Mouse (Mus musculus): ENCODE results near the gene Ndufa13.

Ndufa13 gene

DNA sequence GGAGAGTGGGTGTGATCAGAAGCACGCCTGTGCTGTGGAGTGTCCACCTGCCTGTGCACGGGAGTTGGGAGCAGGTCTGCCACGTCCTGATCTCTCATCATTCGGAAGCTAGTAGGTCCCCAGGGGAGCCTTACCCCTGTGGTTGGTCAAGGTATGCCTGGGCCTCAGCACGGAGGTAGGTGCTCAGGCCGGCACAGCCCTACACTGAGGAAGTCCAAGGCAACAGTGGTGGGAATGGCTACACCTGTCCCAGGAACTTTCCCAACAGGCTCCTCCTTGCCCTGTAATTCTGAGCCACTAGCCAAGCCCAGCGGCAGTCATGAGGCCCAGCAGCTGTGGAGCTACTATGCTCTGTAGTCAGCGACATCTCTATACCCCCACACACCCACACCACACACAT, 22.7 kb downstream of the Ndufa13 start:
- no peak for DNase-seq (ENCODE audit: low spot score)

DNA sequence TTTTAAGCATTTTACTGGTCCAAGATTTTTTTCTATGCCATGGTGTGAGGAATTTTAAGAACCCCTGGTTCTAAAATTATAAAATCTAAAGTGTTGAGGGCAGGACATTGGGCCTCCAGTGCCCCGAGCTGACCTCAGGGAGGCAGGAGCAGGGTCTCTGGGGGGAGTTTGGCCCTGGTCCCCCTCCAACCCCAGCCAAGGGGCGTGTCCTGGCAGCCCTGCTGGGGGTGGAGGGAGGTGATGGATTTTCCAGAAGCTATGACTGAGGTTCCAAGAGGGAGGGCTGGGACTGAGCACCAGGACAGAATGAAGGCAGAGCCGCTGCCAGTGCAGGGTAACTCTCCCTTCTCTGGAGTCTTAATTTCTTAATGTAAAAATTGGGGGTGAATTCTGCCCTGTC, 24.4 kb downstream of the Ndufa13 start:
- DNase-seq (ENCODE audit: low spot score) = no peak

DNA sequence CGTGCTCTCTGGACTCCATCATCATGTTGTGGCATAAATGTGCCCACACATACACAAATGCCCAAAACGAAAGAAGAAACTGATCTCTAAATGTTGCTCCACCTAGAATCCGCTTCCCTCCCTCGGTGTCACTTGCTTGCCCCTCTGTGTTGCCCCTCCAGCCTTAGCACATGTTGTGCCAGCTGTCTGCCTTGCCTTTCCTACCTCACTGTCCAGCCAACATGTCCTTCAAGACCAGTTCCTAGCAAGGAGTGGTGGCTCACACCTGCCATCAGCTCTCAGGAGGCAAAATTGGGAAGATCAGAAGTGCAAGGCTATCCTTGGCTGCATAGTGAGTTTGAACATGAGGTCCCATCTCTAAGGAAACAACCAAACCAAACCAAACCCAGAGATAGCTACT, 25.0 kb downstream of the Ndufa13 start:
- DNase-seq (ENCODE audit: low spot score) = no peak

DNA sequence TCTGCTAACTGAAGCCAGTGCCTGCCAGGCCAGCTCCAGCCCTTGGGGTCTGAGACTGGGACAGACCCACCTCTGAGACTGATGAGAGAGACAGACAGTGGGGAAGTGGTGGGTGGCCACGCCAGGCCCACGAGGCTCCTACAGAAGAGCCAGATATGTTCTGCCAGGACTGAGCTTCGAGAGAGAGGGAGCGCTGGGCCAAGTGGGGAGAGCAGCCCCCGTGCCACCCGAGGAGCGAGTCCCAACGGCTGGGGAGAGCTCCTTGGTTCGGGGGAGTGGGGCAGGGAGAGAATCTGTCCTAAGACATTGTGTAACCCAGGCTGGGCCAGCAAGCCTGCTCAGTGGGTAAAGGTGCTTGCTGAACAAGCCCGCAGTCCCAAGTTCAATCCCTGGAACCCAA, 25.4 kb downstream of the Ndufa13 start:
- no peak for DNase-seq (ENCODE audit: low spot score)

DNA sequence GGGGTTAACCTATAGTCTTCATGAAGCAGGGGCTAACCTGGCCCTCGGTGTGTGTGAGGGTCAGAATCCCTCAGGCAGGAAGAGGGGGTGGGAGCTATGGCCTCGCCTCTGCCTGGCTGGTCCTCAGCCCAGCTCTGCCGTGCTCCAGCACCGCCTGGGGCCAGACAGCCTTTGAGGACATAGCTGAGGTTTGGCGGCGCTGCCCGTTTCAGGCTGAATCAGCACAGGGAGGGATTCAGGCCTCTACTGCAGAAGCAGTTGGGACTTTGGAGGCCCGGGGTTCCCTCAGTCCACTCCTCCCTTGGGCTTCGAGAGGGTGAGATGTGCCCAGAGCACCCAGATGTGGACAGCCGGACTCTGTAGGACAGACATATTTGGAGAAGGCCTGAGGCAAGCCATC, 26.3 kb downstream of the Ndufa13 start:
- DNase-seq (ENCODE audit: low spot score) = no peak

DNA sequence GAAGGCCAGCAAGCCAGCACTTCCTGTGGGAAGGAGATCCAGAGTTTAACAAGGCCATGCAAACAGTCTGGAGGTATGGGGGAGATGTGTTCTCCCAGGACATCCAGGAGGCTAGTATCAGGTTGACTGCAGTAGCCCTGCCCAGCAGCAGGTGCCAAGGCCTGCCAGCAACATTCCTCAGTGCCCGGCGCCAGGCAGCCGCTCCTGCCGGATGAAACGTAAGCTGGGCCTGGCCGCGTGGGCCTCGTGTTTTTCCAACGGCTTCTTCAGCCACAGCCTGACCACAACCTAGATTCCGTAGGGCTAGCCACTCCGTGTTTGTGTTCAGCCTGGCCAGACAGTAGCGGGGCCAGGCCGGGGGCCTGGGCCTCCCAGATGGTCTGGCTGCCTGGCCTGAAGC, 27.7 kb downstream of the Ndufa13 start:
- no peak for DNase-seq (ENCODE audit: low spot score)

DNA sequence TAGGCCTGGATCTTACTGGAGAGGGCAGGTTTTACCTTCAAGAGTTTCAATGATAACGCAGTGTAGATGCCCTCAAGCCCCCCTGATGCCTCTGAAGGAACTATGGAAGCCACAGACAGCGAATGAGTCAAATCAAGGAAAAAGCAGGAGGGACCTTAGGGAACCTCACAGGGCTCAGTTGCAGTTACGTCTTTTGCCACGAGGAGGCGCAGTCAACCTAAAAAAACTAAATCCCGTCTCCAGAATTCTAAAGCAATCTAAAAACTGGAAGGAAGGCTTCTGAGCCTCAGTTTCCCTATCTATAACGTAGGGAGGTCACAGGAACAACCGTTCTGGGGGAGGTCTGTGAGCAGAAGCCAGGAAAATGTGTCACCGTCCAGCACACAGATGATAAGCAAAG, 28.2 kb downstream of the Ndufa13 start:
- DNase-seq (ENCODE audit: low spot score) = peak; percentile 84

DNA sequence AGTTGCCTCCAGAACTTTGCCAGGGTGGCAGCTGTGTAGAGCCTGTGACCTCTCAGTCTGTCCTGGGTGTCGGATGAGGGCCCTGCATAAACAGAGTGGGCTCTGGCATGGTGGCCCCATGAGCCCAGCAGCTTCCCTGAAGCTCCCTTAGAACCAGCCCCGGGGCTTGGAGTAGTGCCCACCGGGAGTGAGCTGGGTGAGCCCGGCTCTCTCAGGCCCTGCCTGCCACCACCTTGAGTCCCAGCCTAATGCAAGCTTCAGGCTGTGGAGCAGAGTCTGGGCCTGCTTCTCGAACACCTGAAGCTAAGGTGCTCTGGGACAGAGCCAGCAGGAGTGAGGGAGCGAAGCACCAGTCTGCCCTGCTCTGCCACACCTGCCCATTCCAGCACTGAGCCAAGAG, 31.5 kb downstream of the Ndufa13 start:
- DNase-seq (ENCODE audit: low spot score) = no peak

DNA sequence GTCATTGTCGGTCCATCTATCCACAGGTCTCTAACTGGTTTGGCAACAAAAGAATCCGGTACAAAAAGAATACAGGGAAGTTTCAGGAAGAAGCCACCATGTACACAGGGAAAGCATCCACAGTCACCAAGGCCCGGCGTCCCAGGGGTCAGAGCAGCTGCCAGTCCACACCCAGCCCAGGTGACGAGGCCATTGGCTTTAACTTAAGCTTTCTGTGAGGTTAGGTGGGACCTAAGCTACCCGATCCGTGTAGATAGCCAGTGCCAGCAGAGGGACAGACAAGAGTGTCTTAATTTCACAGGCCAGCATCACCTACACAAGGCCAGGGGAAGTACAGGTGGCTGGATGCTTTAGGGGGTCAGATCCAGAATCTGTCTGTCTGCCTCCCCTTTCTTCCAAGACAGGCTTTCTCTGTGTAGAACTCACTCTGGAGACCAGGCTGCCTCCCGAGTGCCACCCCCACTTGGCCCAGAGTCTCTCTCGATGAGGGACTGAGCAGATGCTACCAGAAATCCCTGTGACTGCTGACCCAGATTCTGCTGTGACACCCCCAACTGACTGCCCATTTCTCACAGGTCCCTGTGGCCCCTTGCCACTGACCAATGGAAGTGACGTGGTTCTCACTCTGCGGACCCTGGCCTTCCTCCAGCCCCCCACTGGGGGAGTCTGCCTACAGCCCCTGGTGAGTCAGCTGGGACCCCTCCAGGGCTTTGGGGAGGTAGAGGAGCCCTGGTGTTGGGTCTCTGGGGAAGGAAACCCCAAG, 32.2 kb downstream of the Ndufa13 start:
- no peak for DNase-seq (ENCODE audit: low spot score)

DNA sequence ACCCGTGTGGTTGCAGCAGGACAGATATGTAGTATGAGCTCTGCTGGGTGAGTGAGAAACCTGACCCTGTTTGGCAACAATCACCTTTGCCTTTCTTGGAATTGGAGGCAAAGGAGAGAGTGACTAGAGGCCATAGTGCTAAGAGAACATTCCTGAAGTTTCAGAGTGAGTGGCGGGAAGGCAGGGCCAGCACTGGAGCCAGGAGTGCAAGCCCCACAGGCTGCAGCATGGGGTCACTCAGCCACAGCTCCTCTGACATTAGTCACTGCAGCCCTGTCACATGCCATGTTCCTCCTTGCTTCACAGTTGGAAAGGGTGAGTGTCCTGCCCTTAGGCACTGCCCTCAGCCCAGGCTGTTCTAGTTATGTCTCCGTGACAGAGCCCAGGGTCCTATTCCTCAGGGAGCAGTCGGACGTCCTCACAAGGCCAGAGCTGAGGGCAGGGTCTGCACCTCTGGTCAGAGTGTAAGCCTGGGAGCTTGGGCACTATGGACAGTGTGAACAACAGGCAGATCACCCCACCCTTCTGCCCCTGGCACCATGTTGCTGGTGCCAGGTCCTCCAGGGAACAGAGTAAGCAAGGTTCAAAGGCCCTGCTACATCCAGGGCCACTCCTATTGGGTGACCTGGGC, 34.5 kb downstream of the Ndufa13 start:
- DNase-seq (ENCODE audit: low spot score) = no peak

DNA sequence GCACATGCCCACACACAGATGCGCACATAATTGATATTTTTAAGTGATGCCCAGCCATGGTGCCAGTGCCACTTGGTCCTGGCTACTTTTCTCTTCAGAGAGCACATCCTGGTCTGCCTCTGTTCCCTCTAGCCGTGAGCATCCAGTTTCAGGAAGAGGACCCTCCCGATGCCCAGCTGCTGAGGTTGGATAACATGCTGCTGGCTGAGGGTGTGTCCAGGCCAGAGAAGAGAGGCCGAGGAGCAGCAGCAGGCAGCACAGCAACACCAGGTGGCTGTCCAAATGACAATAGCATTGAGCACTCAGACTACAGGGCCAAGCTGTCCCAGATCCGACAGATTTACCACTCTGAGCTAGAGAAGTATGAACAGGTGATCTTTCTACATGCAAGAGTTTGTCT, 38.2 kb downstream of the Ndufa13 start:
- no peak for DNase-seq (ENCODE audit: low spot score)

DNA sequence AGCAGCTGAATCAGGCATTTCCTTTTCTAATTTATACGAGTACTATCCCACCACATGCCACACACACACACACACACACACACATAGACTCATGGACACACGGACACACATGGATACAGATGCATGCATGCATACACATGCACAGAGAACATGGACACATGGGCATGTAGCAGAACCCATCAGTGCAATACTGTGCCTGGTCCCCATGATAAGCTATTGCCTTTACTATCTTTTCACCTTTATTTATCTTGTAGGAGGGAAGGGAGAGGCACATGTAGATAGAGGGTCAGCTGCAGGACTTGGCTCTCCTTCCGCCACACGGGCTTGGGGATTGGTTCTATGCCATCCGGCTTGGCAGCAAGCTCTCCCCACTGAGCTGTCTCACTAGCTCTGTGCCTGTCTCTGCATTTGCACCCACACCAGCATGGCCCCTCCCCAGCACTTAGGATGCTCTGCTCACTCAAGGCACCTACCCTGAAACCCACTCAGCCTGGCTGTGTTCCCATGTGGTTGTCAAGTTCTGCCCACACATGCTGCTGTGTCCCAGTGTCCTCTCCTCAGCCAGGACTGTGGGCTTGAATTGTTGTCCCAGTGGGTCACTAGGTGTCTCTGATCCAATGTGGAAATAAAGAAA, 38.9 kb downstream of the Ndufa13 start:
- DNase-seq (ENCODE audit: low spot score) = no peak

DNA sequence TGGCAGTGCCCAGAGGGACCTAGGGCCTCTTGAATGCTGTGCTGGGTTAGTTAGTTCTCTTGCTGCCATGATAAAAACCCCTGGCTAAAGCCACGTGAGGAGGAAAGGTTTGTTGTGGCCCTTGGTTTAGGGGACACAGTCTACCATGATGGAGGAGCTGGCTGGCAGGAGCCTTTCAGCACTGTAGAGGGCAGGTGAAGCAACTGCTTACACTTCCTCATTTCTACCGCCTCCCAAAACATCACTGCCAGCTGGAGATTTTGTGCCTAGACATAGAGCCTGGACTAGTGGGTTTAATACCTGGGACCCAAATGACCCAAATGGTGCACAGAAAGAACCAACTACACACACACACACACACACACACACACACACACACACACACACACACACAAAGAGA, 41.1 kb downstream of the Ndufa13 start:
- no peak for DNase-seq (ENCODE audit: low spot score)

DNA sequence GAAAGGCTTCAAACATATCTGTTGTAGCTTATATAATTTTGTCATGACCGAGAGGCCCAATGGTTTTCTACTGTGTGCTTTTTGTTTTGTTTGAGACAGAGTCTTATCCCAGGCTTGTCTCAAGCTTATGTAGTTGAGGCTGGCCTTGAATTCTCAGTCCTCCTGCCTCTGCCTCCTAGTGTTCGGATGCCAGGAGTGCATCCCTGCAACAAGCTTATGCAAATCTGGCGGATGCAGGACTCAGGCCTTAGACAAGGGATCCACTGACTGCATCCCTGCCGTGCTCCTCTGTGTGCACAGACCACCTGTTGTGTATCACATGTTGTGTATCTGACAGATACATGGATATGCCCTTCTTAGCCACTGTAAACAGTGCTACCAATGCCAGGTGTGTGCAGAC, 41.6 kb downstream of the Ndufa13 start:
- peak; percentile 37 for DNase-seq (ENCODE audit: low spot score)

DNA sequence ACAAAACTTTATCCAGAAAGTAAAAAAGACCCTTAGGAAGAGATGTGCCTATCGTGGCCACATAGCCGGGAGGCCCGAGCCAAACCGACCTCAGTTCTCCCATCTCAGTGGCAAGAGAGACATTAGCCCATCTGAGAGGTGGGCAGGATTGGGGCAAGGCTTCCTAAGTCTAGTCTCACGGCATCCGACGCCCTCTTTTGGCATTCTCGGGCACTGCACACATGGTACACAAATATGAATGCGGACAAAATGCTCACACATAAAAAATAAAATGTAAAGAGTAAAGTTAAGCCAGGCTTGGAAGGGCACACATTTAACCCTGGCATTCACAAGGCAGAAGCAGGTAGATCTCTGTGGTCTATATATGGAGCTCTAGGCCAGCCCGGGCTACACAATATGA, 48.5 kb downstream of the Ndufa13 start:
- no peak for DNase-seq (ENCODE audit: low spot score)

DNA sequence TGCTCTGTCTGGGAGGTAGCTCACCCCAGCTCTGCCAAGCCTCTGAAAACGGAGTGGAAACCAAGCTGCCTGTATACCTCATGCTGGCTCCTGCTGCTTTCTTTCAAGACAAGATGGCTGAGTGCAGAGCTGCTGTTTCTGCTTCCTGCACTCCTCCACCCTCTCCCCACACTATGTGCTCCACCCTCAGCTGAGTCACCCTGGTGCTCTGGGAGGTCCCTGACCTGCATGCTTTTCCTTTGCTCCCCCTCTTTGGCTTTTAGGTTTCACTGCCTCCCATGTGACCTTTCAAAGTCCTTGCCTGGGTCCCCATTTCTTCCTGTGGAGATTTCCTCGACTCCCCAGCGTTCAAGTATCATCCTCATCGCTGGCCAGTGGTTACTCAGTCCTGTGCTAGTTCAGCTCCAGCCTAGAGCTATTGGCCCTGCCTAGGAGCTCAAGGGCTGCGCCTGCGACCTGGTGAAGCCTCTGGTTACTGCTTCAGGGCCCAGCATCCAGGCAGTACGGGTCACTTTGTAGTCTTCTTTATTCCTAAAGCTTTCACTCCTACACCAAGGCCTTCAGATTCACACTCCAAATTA, 51.3 kb downstream of the Ndufa13 start:
- no peak for DNase-seq (ENCODE audit: low spot score)

DNA sequence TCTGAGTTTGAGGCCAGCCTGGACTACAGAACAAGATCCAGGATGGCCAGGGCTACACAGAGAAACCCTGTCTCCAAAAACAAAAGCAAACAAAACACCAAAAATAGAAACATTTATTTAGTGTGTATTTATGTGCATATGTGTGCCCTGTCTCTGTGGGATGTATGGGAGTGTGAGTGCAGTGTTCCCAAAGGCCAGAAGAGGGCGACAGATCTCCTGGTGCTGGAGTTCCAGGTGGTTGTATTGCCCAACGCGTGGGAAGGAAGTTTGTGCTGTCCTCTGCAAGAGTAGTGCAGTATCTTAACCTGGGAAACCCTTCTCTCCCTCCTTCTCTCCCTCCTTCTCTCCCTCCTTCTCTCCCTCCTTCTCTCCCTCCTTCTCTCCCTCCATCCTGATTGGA, 52.5 kb downstream of the Ndufa13 start:
- peak; percentile 17 for DNase-seq (ENCODE audit: low spot score)

DNA sequence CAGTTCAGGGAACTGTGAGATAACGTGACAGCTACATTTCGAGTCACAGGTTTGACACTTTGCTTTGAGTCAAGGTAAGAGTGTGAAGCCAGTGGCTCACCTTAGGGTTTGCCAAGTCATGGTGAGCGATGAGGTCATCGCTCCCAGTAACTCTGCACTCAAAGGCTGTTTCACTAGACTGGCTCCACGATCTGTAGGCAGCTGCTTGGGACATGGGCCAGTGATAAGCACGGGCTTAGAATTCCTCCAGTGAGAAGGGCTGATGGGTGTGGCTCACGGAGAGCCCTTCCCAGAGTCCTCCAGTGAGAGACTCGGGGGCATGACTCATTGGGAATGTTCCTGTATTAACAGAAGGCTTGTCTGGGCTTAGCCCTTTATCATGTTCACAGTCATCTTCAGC, 53.4 kb downstream of the Ndufa13 start:
- no peak for DNase-seq (ENCODE audit: low spot score)

DNA sequence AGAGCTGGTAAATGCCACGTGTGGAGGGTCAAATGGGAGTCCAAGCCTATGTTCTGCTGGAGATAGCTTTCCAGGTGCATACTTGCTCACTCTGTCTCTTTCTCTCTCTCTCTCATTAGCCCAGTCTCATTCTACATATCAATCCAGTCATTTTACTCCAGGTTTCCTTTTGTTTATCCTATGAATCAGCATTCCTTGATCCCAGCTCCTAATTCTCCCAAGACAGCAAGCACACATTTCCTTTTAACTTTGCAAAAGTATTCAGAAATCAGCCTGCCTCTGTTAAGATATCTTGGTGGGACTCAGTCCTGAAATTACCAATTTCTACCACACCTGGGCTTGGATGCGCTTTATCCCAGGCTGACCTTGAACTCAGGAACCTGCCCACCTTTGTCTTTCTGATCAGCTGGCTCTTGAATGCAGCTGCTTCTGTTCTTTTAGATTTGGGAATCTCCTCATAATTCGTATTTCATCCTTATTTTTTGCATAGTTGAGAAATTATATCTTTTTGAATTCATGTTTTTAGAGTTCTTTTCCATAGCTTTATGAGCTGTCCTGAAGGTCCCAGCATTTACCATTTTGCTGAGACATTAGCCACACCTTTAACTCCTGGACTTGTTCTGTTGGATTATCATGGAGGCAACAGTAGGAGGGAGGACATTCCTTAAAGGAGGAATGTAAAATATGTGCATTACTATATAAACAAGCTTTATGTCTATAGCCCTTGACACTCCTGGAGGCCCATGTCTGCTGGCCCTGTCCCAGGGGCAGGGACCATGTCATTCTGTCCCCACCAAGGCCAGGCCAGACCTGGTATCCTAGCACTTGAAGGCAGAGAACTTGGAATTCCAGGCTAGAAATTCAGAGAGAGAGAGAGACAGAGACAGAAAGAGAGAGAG, 54.9 kb downstream of the Ndufa13 start:
- DNase-seq (ENCODE audit: low spot score) = no peak

All from embryo, embryonic 10.5 days (tissue).